Mouse (Mus musculus) midbrain, postnatal 0 days (tissue): Measurements from ENCODE around the gene Tnrc6b. TPM values are rescaled to one million over a fixed set of nuclear protein-coding genes. Genes with fewer than 3 reads are reported as not detected.

ENCODE experiments used
- ATAC-seq: fragments of 200-750 bp; cut with Nextera tagmentation; 2 replicates; pipeline ENCODE4 v1.8.0; 2017; ENCODE audit warnings: moderate number of reproducible peaks, mild to moderate bottlenecking, moderate TSS enrichment, moderate library complexity; ENCODE audit not compliant: low FRiP score
- DNase-seq: peaks from one replicate; pipeline ENCODE4 v3.0.0-alpha.2; 2015; ENCODE audit warnings: low spot score
- H3K27ac ChIP-seq: fragments of 300-500 bp; sonication (generic); 2 replicates; pipeline ENCODE4 v1.5.1; 2014; ENCODE audit warnings: low read depth, mild to moderate bottlenecking, low read length, mixed read lengths
- H3K27me3 ChIP-seq: fragments of 300-500 bp; sonication (generic); 2 replicates; pipeline ENCODE4 v1.6.1; 2014; ENCODE audit warnings: low read length, control low read depth, mixed read lengths; ENCODE audit not compliant: insufficient read depth
- H3K36me3 ChIP-seq: fragments of 300-500 bp; sonication (generic); 2 replicates; pipeline ENCODE4 v1.6.1; 2014; ENCODE audit warnings: low read length, control low read depth, mixed read lengths; ENCODE audit not compliant: insufficient read depth
- H3K4me1 ChIP-seq: fragments of 300-500 bp; sonication (generic); 2 replicates; pipeline ENCODE4 v1.6.1; 2014; ENCODE audit warnings: mild to moderate bottlenecking, control low read depth, antibody characterized with exemption, low read length, mixed read lengths; ENCODE audit not compliant: insufficient read depth
- H3K4me2 ChIP-seq: fragments of 300-500 bp; sonication (generic); 2 replicates; pipeline ENCODE4 v1.6.1; 2014; ENCODE audit warnings: low read depth, mild to moderate bottlenecking, low read length, mixed read lengths; ENCODE audit not compliant: poor library complexity, severe bottlenecking
- H3K4me3 ChIP-seq: fragments of 300-500 bp; sonication (generic); 2 replicates; pipeline ENCODE4 v1.5.1; 2014; ENCODE audit warnings: low read depth, mild to moderate bottlenecking, low read length, moderate library complexity
- H3K9ac ChIP-seq: fragments of 300-500 bp; sonication (generic); replicated peaks from 2 replicates; pipeline ENCODE4 v1.6.1; 2014; ENCODE audit warnings: mild to moderate bottlenecking, low read length, moderate library complexity, mixed read lengths; ENCODE audit not compliant: poor library complexity, severe bottlenecking
- H3K9me3 ChIP-seq: fragments of 300-500 bp; sonication (generic); 2 replicates; pipeline ENCODE4 v1.6.1; 2016; ENCODE audit warnings: low read length, control low read depth
- CTCF ChIP-seq: IDR thresholded peaks from 2 replicates; pipeline ENCODE4 v1.5.1; 2016; ENCODE audit warnings: antibody characterized with exemption, mild to moderate bottlenecking
- WGBS: fragments of 180-500 bp; shearing (Covaris S2); extraction: QIAGEN DNeasy Blood & Tissue Kit; methylation state at CpG from one replicate; pipeline ENCODE4 v1.1.7; 2014; 5-methylcytosine and 5-hydroxymethylcytosine counted together
- polyA plus RNA-seq: library from polyadenylated mRNA; unstranded; fragments of >200 nt; fragmentation: Nextera tagmentation; extraction: Ambion mirVana; gene quantifications from 2 replicates; pipeline ENCODE4 v1.2.1, GENCODE M21; 2015
- total RNA-seq: library from RNA; depleted of rRNA; stranded (reverse); fragments of >200 nt; gene quantifications from 2 replicates; pipeline ENCODE4 v1.2.3, GENCODE M21; 2014

The Tnrc6b gene
- total and polyA plus RNA-seq, 2 experiments from 2014 or later, result 26.3 to 30.0 TPM

GRCm38 (mm10) chr15:80774666-80775065 is 63.6 kb downstream of the Tnrc6b start:
- H3K4me2 ChIP-seq, result no peak overlapping the region
- ATAC-seq (no peak), DNase-seq (no peak)
- H3K4me1 ChIP-seq, result no peaks in the 10 kb centered on the region
- no peak overlapping the region for H3K27ac ChIP-seq
- no peaks in the 10 kb centered on the region for H3K27me3 ChIP-seq
- 100% methylated on average over 1 of the region's 1 CpGs for WGBS
- H3K9ac ChIP-seq, result no peak overlapping the region
- TF ChIP-seq CTCF, result no peak
- no peaks in the 10 kb centered on the region for H3K36me3 ChIP-seq
- H3K4me3 ChIP-seq, result no peak overlapping the region
- H3K9me3 ChIP-seq, result no peaks in the 10 kb centered on the region

- H3K27me3 ChIP-seq, result no peaks in the 10 kb centered on the region
- no peaks in the 10 kb centered on the region for H3K4me1 ChIP-seq
- H3K4me3 ChIP-seq, result no peak overlapping the region
- no peak for DNase-seq
- H3K4me2 ChIP-seq, result no peak overlapping the region
- no peak for ATAC-seq
- no peaks in the 10 kb centered on the region for H3K9me3 ChIP-seq
- no peaks in the 10 kb centered on the region for H3K36me3 ChIP-seq
- H3K9ac ChIP-seq, result no peak overlapping the region
- no peak overlapping the region for H3K27ac ChIP-seq
- TF ChIP-seq CTCF, result no peak
- WGBS, result 76% methylated on average over 3 of the region's 3 CpGs
Observed at GRCm38 (mm10) chr15:80779006-80779405, 67.9 kb downstream of the Tnrc6b start.

- H3K4me3 ChIP-seq, result no peak overlapping the region
- no peak for TF ChIP-seq CTCF
- no peak overlapping the region for H3K9ac ChIP-seq
- H3K4me2 ChIP-seq, result no peak overlapping the region
- WGBS, result 84% methylated on average over 5 of the region's 5 CpGs
- H3K9me3 ChIP-seq, result no peaks in the 10 kb centered on the region
- H3K27me3 ChIP-seq, result no peaks in the 10 kb centered on the region
- no peak for ATAC-seq
- H3K36me3 ChIP-seq, result no peaks in the 10 kb centered on the region
- no peak overlapping the region for H3K27ac ChIP-seq
- H3K4me1 ChIP-seq, result no peaks in the 10 kb centered on the region
- DNase-seq, result no peak
Observed at GRCm38 (mm10) chr15:80780154-80780751, 69.1 kb downstream of the Tnrc6b start.

- Histone ChIP-seq H3K27me3 (no peaks in the 10 kb centered on the region), H3K4me1 (no peaks in the 10 kb centered on the region), H3K27ac (no peak overlapping the region), H3K9me3 (no peaks in the 10 kb centered on the region), H3K4me3 (no peak overlapping the region), H3K4me2 (no peak overlapping the region), H3K36me3 (no peaks in the 10 kb centered on the region), H3K9ac (no peak overlapping the region)
- no peak for ATAC-seq
- WGBS, result 94% methylated on average over 5 of the region's 5 CpGs
- no peak for DNase-seq
- no peak for TF ChIP-seq CTCF
Observed at GRCm38 (mm10) chr15:80781218-80781806, 70.2 kb downstream of the Tnrc6b start.

DNA sequence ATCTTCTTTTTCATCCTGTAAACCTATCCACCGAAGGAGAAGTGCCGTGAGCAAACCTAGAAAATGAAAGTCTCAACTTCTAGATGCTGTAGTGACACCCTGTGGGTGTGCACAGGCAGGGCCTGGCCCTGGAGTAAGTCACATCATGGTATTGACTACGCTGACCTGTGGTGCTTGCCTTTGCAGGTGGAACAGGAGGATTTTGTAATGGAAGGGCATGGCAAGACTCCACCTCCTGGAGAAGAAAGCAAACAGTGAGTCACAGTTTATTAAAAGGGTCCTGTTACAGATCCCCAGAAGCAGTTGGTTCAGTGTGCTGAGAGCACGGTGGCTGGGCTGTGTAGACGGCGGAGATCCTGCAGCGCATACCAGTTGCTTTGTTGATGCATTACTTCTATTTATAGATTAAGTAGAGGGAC is 73.4 kb downstream of the Tnrc6b start:
- DNase-seq (no peak), ATAC-seq (no peak)
- Histone ChIP-seq H3K9ac (no peak overlapping the region), H3K4me2 (no peak overlapping the region), H3K27me3 (no peaks in the 10 kb centered on the region), H3K4me3 (no peak overlapping the region), H3K4me1 (no peaks in the 10 kb centered on the region), H3K9me3 (no peaks in the 10 kb centered on the region), H3K27ac (no peak overlapping the region), H3K36me3 (no peaks in the 10 kb centered on the region)
- 42% methylated on average over 7 of the region's 7 CpGs for WGBS
- TF ChIP-seq CTCF, result peak; percentile 25

GRCm38 (mm10) chr15:80785699-80786098 is 74.6 kb downstream of the Tnrc6b start:
- H3K9ac ChIP-seq, result no peak overlapping the region
- no peak overlapping the region for H3K4me2 ChIP-seq
- H3K4me1 ChIP-seq, result no peaks in the 10 kb centered on the region
- ATAC-seq (no peak), DNase-seq (no peak)
- no peak overlapping the region for H3K4me3 ChIP-seq
- no peaks in the 10 kb centered on the region for H3K27me3 ChIP-seq
- 58% methylated on average over 1 of the region's 1 CpGs for WGBS
- H3K27ac ChIP-seq, result no peak overlapping the region
- H3K9me3 ChIP-seq, result no peaks in the 10 kb centered on the region
- no peaks in the 10 kb centered on the region for H3K36me3 ChIP-seq
- TF ChIP-seq CTCF, result no peak
